Mouse (Mus musculus) small intestine, adult 2 months (tissue): Measurements from ENCODE around the gene Hrct1. TPM values are rescaled to one million over a fixed set of nuclear protein-coding genes. Genes with fewer than 3 reads are reported as not detected.

Source experiments
- H3K27ac ChIP-seq: fragments of 200-500 bp; 2 replicates; pipeline ENCODE4 v1.5.1; 2012; ENCODE audit warnings: low read depth, low read length, control low read depth, inconsistent platforms; ENCODE audit not compliant: insufficient read depth
- H3K27me3 ChIP-seq: fragments of 200-500 bp; 2 replicates; pipeline ENCODE4 v1.6.1; 2012; ENCODE audit warnings: mild to moderate bottlenecking, moderate library complexity, low read length, inconsistent platforms; ENCODE audit not compliant: control insufficient read depth, insufficient read depth
- H3K36me3 ChIP-seq: fragments of 200-500 bp; 2 replicates; pipeline ENCODE4 v1.6.1; 2012; ENCODE audit warnings: mild to moderate bottlenecking, low read length, control low read depth, inconsistent platforms; ENCODE audit not compliant: control insufficient read depth, insufficient read depth
- H3K4me1 ChIP-seq: fragments of 200-500 bp; 2 replicates; pipeline ENCODE4 v1.6.1; 2012; ENCODE audit warnings: low read length, inconsistent platforms, mixed read lengths; ENCODE audit not compliant: control insufficient read depth, insufficient read depth, insufficient read length
- H3K4me3 ChIP-seq: fragments of 200-500 bp; 2 replicates; pipeline ENCODE4 v1.5.1; 2012; ENCODE audit warnings: low read depth, mild to moderate bottlenecking, control low read depth, inconsistent platforms, low read length, moderate library complexity
- CTCF ChIP-seq: fragments of 200-500 bp; IDR thresholded peaks from 2 replicates; pipeline ENCODE4 v1.5.1; 2012; ENCODE audit warnings: low read depth, mild to moderate bottlenecking, control low read depth, inconsistent platforms, low read length, moderate library complexity, mixed read lengths; ENCODE audit not compliant: insufficient replicate concordance, insufficient read length; ENCODE audit errors: extremely low read depth
- POLR2A ChIP-seq: fragments of 200-500 bp; IDR thresholded peaks from 2 replicates; pipeline ENCODE4 v1.6.1; 2012; ENCODE audit warnings: low read depth, mild to moderate bottlenecking, control low read depth, inconsistent platforms, low read length, moderate library complexity
- WGBS: fragments of 180-500 bp; shearing (Covaris S2); methylation state at CpG from one replicate; pipeline ENCODE4 v1.1.7; 2018; 5-methylcytosine and 5-hydroxymethylcytosine counted together
- polyA plus RNA-seq: library from polyadenylated mRNA; depleted of rRNA; stranded (reverse); fragments of >200 nt; gene quantifications from 2 replicates; pipeline ENCODE4 v1.2.3, GENCODE M21; 2012; rRNA removed

Gene Hrct1
- 1.0 and 2.0 TPM in 2 replicates for polyA plus RNA-seq

DNA sequence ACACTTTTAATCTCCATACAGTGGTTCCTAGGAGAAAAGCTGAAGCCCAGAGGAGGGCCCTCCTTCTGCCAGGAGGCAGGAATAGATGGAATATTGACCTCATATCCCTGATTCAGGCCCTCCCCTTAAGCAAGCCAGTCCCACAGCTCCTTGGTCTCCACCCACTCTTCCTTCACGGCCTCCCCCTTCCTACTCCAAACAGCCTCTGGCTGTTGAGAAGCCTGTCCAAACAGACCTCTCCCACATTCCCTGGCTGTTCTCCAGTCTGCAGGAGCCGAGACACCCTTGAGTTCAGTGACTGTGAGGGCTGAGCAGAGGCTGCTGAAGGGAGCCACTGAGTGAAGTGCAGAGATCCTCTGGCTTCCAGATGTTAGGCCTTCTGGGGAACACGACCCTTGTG, at the start of gene Hrct1:
Hrct1 (plus strand) TSS at position 194 of the 400 bp plus-strand sequence.
- Histone ChIP-seq H3K4me3 (no peak within 1 kb of the TSS), H3K27me3 (no peaks in the 10 kb centered on the region), H3K27ac (peak within 1 kb of the TSS; percentile 91), H3K36me3 (no peaks in the 10 kb centered on the region), H3K4me1 (peaks cover 20% of the 10 kb centered on the region; the same call in 1 of the 2 replicates)
- TF ChIP-seq CTCF (no peak), POLR2A (no peak)
- 31% methylated on average over 3 of the region's 3 CpGs for WGBS

- peaks cover 3% of the 10 kb centered on the region; the same call in 1 of the 2 replicates for H3K4me1 ChIP-seq
- 92% methylated on average over 6 of the region's 6 CpGs for WGBS
- H3K27ac ChIP-seq, result no peak overlapping the region
- H3K36me3 ChIP-seq, result no peaks in the 10 kb centered on the region
- no peak overlapping the region for H3K4me3 ChIP-seq
- no peaks in the 10 kb centered on the region for H3K27me3 ChIP-seq
- TF ChIP-seq POLR2A (no peak), CTCF (no peak)
These were observed 48.4 kb upstream of the Hrct1 start for GRCm38 (mm10) chr4:43678541-43678940.

GRCm38 (mm10) chr4:43679416-43680043, 47.5 kb upstream of the Hrct1 start:
- Histone ChIP-seq H3K4me3 (no peak overlapping the region), H3K4me1 (peaks cover 3% of the 10 kb centered on the region; the same call in 1 of the 2 replicates), H3K27me3 (no peaks in the 10 kb centered on the region), H3K36me3 (no peaks in the 10 kb centered on the region), H3K27ac (no peak overlapping the region)
- TF ChIP-seq POLR2A (no peak), CTCF (no peak)
- 93% methylated on average over 7 of the region's 7 CpGs for WGBS

GRCm38 (mm10) chr4:43690021-43690420, 37.0 kb upstream of the Hrct1 start:
- 97% methylated on average over 17 of the region's 17 CpGs for WGBS
- TF ChIP-seq CTCF (no peak), POLR2A (no peak)
- no peaks in the 10 kb centered on the region for H3K36me3 ChIP-seq

DNA sequence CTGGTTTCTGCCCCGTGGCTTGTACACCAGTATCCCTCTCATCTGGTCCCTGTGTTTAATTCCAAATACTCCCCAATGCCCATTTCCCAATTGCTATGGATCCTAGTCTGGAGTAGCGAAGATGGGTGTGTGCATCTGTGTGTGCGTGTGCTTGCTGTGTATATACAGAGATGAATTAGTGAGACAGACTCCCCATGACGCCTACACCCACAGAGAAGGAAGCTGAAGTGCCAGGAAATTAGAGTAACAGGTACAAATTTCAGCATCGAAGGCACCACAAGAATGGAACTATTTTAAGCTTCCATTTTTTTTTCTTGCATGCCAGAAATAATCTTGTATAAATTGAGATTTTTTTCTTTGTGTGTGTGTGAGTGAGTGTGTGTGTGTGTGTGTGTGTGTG, 36.0 kb upstream of the Hrct1 start:
- Histone ChIP-seq H3K27ac (no peak overlapping the region), H3K27me3 (no peaks in the 10 kb centered on the region; the same call in 1 of the 2 replicates), H3K4me1 (peaks cover 5% of the 10 kb centered on the region), H3K36me3 (no peaks in the 10 kb centered on the region), H3K4me3 (no peak overlapping the region)
- TF ChIP-seq POLR2A, result no peak
- no peak for TF ChIP-seq CTCF
- 76% methylated on average over 5 of the region's 5 CpGs for WGBS

More at GRCm38 (mm10) chr4:43690021-43690420, 37.0 kb upstream of the Hrct1 start:
- no peak overlapping the region for H3K4me3 ChIP-seq
- H3K27me3 ChIP-seq, result no peaks in the 10 kb centered on the region; the same call in 1 of the 2 replicates
- H3K4me1 ChIP-seq, result peaks cover under 1% of the 10 kb centered on the region; the same call in 1 of the 2 replicates
- H3K27ac ChIP-seq, result no peak overlapping the region

- TF ChIP-seq CTCF, result no peak
- TF ChIP-seq POLR2A, result no peak
- H3K4me3 ChIP-seq, result no peak overlapping the region
- WGBS, result 59% methylated on average over 5 of the region's 5 CpGs
- H3K27me3 ChIP-seq, result no peaks in the 10 kb centered on the region
- peaks cover 5% of the 10 kb centered on the region for H3K4me1 ChIP-seq
- H3K36me3 ChIP-seq, result no peaks in the 10 kb centered on the region
- no peak overlapping the region for H3K27ac ChIP-seq
These were observed 33.2 kb upstream of the Hrct1 start for GRCm38 (mm10) chr4:43693806-43694241.

- no peaks in the 10 kb centered on the region for H3K27me3 ChIP-seq
- no peaks in the 10 kb centered on the region for H3K36me3 ChIP-seq
- TF ChIP-seq CTCF (no peak), POLR2A (no peak)
- 79% methylated on average over 1 of the region's 1 CpGs for WGBS
- no peak overlapping the region for H3K27ac ChIP-seq
- peaks cover 5% of the 10 kb centered on the region for H3K4me1 ChIP-seq
- H3K4me3 ChIP-seq, result no peak overlapping the region
These were observed 32.3 kb upstream of the Hrct1 start for GRCm38 (mm10) chr4:43694439-43695248.
